Mouse (Mus musculus) megakaryocyte, embryonic 14.5 days (primary cell): ENCODE results near the gene Nfib.

ENCODE experiments used
- FLI1 ChIP-seq: IDR thresholded peaks from 2 replicates; pipeline ENCODE4 v1.6.1; 2012; ENCODE audit warnings: low read length, inconsistent platforms, mixed read lengths
- GATA1 ChIP-seq: IDR thresholded peaks from 3 replicates; pipeline ENCODE4 v1.6.1; 2012; ENCODE audit warnings: mixed read lengths, low read length, inconsistent platforms, borderline replicate concordance

DNA sequence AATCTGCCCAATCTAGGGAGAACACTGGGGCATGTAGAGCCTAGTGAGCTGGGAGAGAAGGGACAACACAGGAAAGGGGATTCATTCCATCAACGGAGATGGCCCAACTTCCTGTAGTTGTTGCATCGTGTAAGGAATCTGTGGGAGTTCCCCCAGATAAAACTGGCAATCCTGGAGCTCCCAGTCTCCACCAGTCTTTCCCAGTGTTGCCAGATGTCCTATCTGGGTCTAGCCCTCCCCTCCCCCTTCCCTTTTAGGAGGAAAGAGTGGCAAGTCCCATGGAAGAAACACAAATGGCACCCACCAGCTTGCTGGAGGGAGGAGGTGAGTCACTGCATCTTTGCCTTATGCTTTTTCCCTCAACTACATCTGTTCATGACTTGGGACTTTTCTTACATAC, 417.4 kb downstream of the Nfib start:
- TF ChIP-seq FLI1 (no peak), GATA1 (no peak)
